Mouse (Mus musculus): ENCODE results near the gene Sumo1.

GRCm38 (mm10) chr1:59553708-59554107 is 116.9 kb downstream of the Sumo1 start:
- TF ChIP-seq POLR2A (IDR thresholded peaks at IDR 0.05; ENCODE audit: borderline replicate concordance, insufficient read depth, low read length) (no peak), CTCF (IDR thresholded peaks at IDR 0.05; ENCODE audit: borderline replicate concordance, insufficient read depth, low read depth, low read length) (no peak)
